Mouse (Mus musculus): ENCODE data around the gene Sox13. TPM values are rescaled to one million over a fixed set of nuclear protein-coding genes. Genes with fewer than 3 reads are reported as not detected.

Gene Sox13
- polyA plus RNA-seq, 1 experiment from 2014 or later: 12.5 TPM

GRCm38 (mm10) chr1:133451869-133452563, 27.8 kb upstream of the Sox13 start:
- 56% methylated on average over 13 of the region's 13 CpGs for WGBS
- Histone ChIP-seq H3K36me3 (no peaks in the 10 kb centered on the region), H3K27ac (no peak overlapping the region), H3K27me3 (no peaks in the 10 kb centered on the region), H3K4me1 (replicated peaks) (peaks cover 16% of the 10 kb centered on the region), H3K9ac (replicated peaks) (no peak overlapping the region), H3K4me2 (replicated peaks) (no peak overlapping the region), H3K9me3 (no peaks in the 10 kb centered on the region), H3K4me3 (replicated peaks) (no peak overlapping the region)
- ATAC-seq: no peak

DNA sequence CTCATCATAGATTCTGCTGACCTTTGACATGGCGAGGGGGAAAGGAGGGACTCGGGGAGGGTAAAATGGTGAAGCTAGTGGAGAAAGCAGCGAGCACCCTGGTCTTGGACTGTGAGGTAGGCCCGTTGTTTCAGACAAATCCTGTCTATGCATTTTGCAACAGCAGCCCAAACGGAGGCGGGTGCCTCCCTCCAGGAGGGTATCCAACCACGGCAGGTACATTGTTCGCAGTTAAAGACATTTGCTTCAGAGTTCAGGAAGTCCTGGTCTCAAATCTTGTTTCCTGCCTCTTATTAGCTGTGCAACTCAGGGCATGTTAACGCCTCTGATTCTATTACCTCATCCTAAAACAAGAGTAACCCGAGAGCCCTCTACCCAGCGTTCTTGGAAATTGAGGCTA, 26.8 kb upstream of the Sox13 start:
- Histone ChIP-seq H3K27ac (no peak overlapping the region), H3K36me3 (no peaks in the 10 kb centered on the region), H3K27me3 (no peaks in the 10 kb centered on the region), H3K4me2 (replicated peaks) (no peak overlapping the region), H3K4me3 (replicated peaks) (no peak overlapping the region), H3K9ac (replicated peaks) (no peak overlapping the region), H3K4me1 (replicated peaks) (peaks cover 16% of the 10 kb centered on the region), H3K9me3 (no peaks in the 10 kb centered on the region)
- WGBS: 66% methylated on average over 11 of the region's 11 CpGs
- no peak for ATAC-seq

DNA sequence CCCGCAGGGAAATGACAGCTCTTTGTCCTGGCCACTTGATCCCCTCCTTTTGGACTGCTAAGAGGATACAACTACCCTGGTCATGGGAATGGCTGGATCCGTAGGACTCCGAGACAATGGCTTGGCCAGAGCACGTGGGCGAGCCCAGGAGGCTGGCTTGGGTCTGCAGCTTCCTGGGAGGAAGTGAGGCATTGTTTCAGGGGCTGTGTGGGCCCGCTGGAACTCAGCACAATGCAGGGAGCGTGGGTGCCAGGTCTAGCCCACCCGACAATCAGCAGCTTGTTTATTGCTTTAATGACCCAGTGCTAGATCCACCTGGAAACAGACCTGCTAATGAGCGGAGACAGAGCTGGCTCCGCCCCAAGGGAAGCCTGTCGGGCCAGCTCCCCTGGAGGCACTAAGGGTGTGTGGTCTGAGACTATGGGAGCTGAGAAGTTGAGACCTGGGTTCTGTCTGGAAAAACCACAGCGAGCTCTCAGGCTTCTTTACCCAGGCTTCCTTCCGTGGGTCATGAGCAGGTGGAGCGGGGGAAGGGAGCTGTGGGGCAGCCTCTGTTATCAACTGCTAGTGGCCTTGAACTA, 24.3 kb upstream of the Sox13 start:
- no peak overlapping the region for H3K4me2 ChIP-seq (replicated peaks)

DNA sequence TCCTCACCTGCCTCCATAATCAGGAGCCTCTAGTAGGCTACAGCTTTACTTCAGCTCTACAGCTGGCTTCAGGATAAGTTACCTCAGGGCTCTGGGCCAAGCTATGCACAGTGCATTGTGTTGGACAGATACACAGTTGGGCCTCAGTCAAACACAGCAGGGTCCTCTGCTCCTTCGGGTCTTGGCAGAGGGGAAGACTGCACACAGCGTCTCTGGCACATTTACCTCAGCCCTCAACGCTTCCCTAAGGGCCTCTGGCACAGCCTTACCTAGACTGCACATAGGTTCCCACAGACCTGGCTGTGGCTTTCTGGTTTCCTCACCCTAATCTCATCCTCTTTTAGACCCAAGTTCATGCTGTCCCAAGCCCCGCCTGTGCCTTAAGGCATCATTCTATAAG, 22.1 kb upstream of the Sox13 start:
- Histone ChIP-seq H3K9me3 (peaks cover 13% of the 10 kb centered on the region), H3K4me2 (replicated peaks) (no peak overlapping the region), H3K4me3 (replicated peaks) (no peak overlapping the region), H3K27ac (no peak overlapping the region), H3K27me3 (no peaks in the 10 kb centered on the region), H3K4me1 (replicated peaks) (peaks cover 7% of the 10 kb centered on the region), H3K36me3 (no peaks in the 10 kb centered on the region), H3K9ac (replicated peaks) (no peak overlapping the region)
- 95% methylated on average over 4 of the region's 4 CpGs for WGBS
- ATAC-seq: no peak

More for the DNA sequence above, 24.3 kb upstream of the Sox13 start:
- 32% methylated on average over 14 of the region's 14 CpGs for WGBS
- Histone ChIP-seq H3K9ac (replicated peaks) (no peak overlapping the region), H3K36me3 (no peaks in the 10 kb centered on the region), H3K4me3 (replicated peaks) (no peak overlapping the region), H3K4me1 (replicated peaks) (peaks cover 16% of the 10 kb centered on the region), H3K27ac (no peak overlapping the region), H3K9me3 (0 out of 2 replicates have a peak, but pooled peaks cover 2% of the 10 kb centered on the region), H3K27me3 (no peaks in the 10 kb centered on the region)
- peak; percentile 72 for ATAC-seq

DNA sequence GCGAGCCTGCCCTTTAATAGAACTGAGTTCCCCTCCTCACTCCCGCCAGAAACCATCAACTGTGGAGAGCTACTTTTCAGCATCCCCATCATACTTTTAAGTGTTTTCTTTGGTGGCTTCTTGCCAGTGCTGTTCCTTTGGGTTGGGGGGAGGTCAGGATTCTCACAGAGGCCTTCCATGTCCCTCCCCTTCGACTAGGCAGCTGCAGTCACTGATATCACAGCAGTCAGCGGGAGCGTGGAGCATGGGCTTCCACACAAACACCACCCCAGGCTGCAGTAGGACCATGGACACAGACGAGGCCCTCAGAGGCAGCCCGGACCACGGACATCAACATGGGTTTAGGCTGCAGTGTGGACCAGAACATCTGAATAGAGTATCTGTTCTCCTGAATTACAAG, 20.1 kb upstream of the Sox13 start:
- Histone ChIP-seq H3K9ac (replicated peaks) (no peak overlapping the region), H3K9me3 (peaks cover 13% of the 10 kb centered on the region), H3K27me3 (no peaks in the 10 kb centered on the region), H3K4me2 (replicated peaks) (no peak overlapping the region), H3K36me3 (no peaks in the 10 kb centered on the region), H3K4me3 (replicated peaks) (no peak overlapping the region), H3K27ac (no peak overlapping the region), H3K4me1 (replicated peaks) (peaks cover 7% of the 10 kb centered on the region)
- ATAC-seq: no peak
- 87% methylated on average over 8 of the region's 8 CpGs for WGBS

GRCm38 (mm10) chr1:133437916-133438683, 13.9 kb upstream of the Sox13 start:
- 19% methylated on average over 14 of the region's 14 CpGs for WGBS

DNA sequence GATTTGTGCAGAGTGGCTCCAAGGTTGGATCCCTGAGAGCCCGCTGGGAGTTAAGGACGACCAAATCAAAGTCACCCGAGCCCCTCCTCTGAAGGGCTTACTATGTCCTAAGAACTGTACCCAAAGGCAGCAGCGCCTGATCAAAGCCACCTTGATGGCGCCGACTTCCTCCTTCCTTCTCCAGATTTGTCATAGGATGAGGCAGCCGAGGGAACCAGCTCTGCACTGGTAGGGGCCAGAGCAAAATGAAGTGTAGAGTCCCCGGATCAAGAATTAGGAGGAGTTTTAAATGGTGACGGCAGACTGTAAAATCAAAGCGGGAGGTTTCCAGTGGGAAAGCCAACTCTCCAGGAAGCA, 10.6 kb upstream of the Sox13 start:
- WGBS: 6% methylated on average over 10 of the region's 10 CpGs
- ATAC-seq: no peak; the same call in 1 of the 2 replicates
- peak overlapping the region; percentile 33; the same call in 1 of the 2 replicates for H3K9ac ChIP-seq (replicated peaks)

More at GRCm38 (mm10) chr1:133437916-133438683, 13.9 kb upstream of the Sox13 start:
- Histone ChIP-seq H3K4me1 (replicated peaks) (peaks cover 39% of the 10 kb centered on the region), H3K27ac (peak overlapping the region; percentile 68), H3K4me2 (replicated peaks) (no peak overlapping the region), H3K4me3 (replicated peaks) (no peak overlapping the region), H3K36me3 (no peaks in the 10 kb centered on the region), H3K9me3 (peaks cover 8% of the 10 kb centered on the region), H3K9ac (replicated peaks) (0 out of 2 replicates have a peak overlapping the region, but pooled peaks have one; percentile 28), H3K27me3 (no peaks in the 10 kb centered on the region)
- no peak for ATAC-seq

GRCm38 (mm10) chr1:133434018-133434755, 10.0 kb upstream of the Sox13 start:
- Histone ChIP-seq H3K27me3 (no peaks in the 10 kb centered on the region), H3K4me1 (replicated peaks) (peaks cover 44% of the 10 kb centered on the region), H3K36me3 (no peaks in the 10 kb centered on the region), H3K4me2 (replicated peaks) (peak overlapping the region; percentile 41), H3K9ac (replicated peaks) (peak overlapping the region; percentile 33; the same call in 1 of the 2 replicates), H3K9me3 (peaks cover 10% of the 10 kb centered on the region), H3K4me3 (replicated peaks) (peak overlapping the region; percentile 11; the same call in 1 of the 2 replicates), H3K27ac (peak overlapping the region; percentile 66)
- WGBS: 6% methylated on average over 10 of the region's 12 CpGs
- ATAC-seq: peak; percentile 88

More for the DNA sequence above, 10.6 kb upstream of the Sox13 start:
- Histone ChIP-seq H3K4me3 (replicated peaks) (peak overlapping the region; percentile 11; the same call in 1 of the 2 replicates), H3K27me3 (no peaks in the 10 kb centered on the region), H3K27ac (peak overlapping the region; percentile 66), H3K4me1 (replicated peaks) (peaks cover 44% of the 10 kb centered on the region), H3K4me2 (replicated peaks) (peak overlapping the region; percentile 41), H3K9me3 (peaks cover 5% of the 10 kb centered on the region), H3K36me3 (no peaks in the 10 kb centered on the region)

DNA sequence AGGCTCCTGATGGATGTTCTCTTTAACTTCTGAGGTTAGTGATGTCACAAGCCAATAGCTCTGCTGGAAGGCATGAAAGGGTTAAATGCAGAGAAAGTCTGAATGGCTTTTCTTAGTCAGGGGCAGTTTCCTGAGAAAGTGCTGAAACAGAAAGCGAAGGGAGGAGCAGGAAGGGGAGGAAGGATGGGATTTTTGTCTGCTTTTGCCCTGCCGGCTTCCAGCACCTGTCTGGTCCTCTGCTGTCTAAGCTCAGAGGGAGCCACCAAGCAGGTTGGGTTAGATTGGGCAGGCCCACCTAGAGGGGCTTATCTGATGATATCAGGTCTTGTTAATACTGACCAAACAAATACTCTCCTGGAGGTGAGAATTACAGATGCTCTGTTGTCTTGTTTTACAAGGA, 8.4 kb upstream of the Sox13 start:
- Histone ChIP-seq H3K9ac (replicated peaks) (no peak overlapping the region), H3K27ac (no peak overlapping the region), H3K9me3 (peaks cover 12% of the 10 kb centered on the region), H3K4me1 (replicated peaks) (peaks cover 34% of the 10 kb centered on the region), H3K27me3 (no peaks in the 10 kb centered on the region), H3K4me2 (replicated peaks) (no peak overlapping the region), H3K36me3 (no peaks in the 10 kb centered on the region), H3K4me3 (replicated peaks) (no peak overlapping the region)
- WGBS: 10% methylated on average over 2 of the region's 2 CpGs
- ATAC-seq: no peak

- Histone ChIP-seq H3K27ac (no peak overlapping the region), H3K9me3 (peaks cover 12% of the 10 kb centered on the region), H3K27me3 (no peaks in the 10 kb centered on the region), H3K4me3 (replicated peaks) (no peak overlapping the region), H3K36me3 (no peaks in the 10 kb centered on the region), H3K4me2 (replicated peaks) (no peak overlapping the region), H3K9ac (replicated peaks) (no peak overlapping the region), H3K4me1 (replicated peaks) (peaks cover 27% of the 10 kb centered on the region)
- 97% methylated on average over 2 of the region's 2 CpGs for WGBS
- ATAC-seq: no peak
Measured at GRCm38 (mm10) chr1:133431133-133431532, 7.0 kb upstream of the Sox13 start.

- H3K9ac ChIP-seq (replicated peaks): no peak overlapping the region
- peak overlapping the region; percentile 87 for H3K4me3 ChIP-seq (replicated peaks)
- no peak overlapping the region for H3K27ac ChIP-seq
- H3K4me1 ChIP-seq (replicated peaks): peaks cover 31% of the 10 kb centered on the region
- H3K4me2 ChIP-seq (replicated peaks): peak overlapping the region; percentile 99
- H3K36me3 ChIP-seq: no peaks in the 10 kb centered on the region
- H3K27me3 ChIP-seq: no peaks in the 10 kb centered on the region
- H3K9me3 ChIP-seq: peaks cover 6% of the 10 kb centered on the region; the same call in 1 of the 2 replicates
- no peak for ATAC-seq
- 67% methylated on average over 4 of the region's 4 CpGs for WGBS
Measured at GRCm38 (mm10) chr1:133424547-133425140, 467 bp upstream of the Sox13 start.
